Mouse (Mus musculus) cortical plate, adult 2 months (tissue): ENCODE data around the gene Akap12.

Source experiments
- CTCF ChIP-seq: fragments of 200-500 bp; IDR thresholded peaks from 2 replicates; pipeline ENCODE4 v1.5.1; 2011; ENCODE audit warnings: mild to moderate bottlenecking, control low read depth, low read length; ENCODE audit not compliant: insufficient read depth; ENCODE audit errors: extremely low read depth
- POLR2A ChIP-seq: fragments of 200-500 bp; IDR thresholded peaks from 2 replicates; pipeline ENCODE4 v1.6.1; 2011; ENCODE audit warnings: mild to moderate bottlenecking, low read length, control low read depth; ENCODE audit not compliant: insufficient read depth; ENCODE audit errors: extremely low read depth

DNA sequence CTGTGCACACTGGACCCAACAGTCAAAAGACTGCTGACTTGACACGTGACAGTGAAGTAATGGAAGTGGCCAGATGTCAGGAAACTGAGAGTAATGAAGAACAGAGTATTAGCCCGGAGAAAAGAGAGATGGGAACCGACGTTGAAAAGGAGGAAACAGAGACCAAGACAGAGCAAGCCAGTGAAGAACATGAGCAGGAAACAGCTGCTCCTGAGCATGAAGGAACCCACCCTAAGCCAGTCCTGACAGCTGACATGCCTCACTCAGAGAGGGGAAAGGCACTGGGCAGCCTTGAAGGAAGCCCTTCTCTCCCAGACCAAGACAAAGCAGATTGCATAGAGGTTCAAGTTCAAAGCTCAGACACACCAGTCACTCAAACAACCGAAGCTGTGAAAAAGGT, 90.5 kb downstream of the Akap12 start:
- TF ChIP-seq CTCF (no peak), POLR2A (no peak)
